Mouse (Mus musculus): ENCODE results near the gene Dennd6a. TPM values are rescaled to one million over a fixed set of nuclear protein-coding genes. Genes with fewer than 3 reads are reported as not detected.

The Dennd6a gene
- polyA plus RNA-seq, 1 experiment from 2014 or later = 29.9 TPM

- H3K4me2 ChIP-seq (replicated peaks; ENCODE audit: low read depth, low read length) = peak overlapping the region; percentile 33
- peaks cover 3% of the 10 kb centered on the region; the same call in 1 of the 2 replicates for H3K27me3 ChIP-seq (ENCODE audit: insufficient read depth, low read length)
- no peaks in the 10 kb centered on the region for H3K36me3 ChIP-seq (ENCODE audit: insufficient read depth, low read length)
- no peak for ATAC-seq (ENCODE audit: low FRiP score, low TSS enrichment)
- no peaks in the 10 kb centered on the region for H3K9me3 ChIP-seq (ENCODE audit: low read length)
- WGBS = 77% methylated on average over 5 of the region's 5 CpGs
- peak overlapping the region; percentile 63; the same call in 1 of the 2 replicates for H3K27ac ChIP-seq (ENCODE audit: low read length)
- peak overlapping the region; percentile 15; the same call in 1 of the 2 replicates for H3K4me3 ChIP-seq (ENCODE audit: low read length)
- H3K4me1 ChIP-seq (ENCODE audit: insufficient read depth, low read length) = no peaks in the 10 kb centered on the region
- H3K9ac ChIP-seq (replicated peaks; ENCODE audit: low read length) = no peak overlapping the region
Observed at GRCm38 (mm10) chr14:26675791-26676190, 102.1 kb downstream of the Dennd6a start.

Small RNAs within 50 kb of the gene (microRNA-seq; reads per million reads assigned to microRNA genes)
- 1.1 reads per million for gene Mir7672

Other genes with a start within 250 kb of the Dennd6a start
- 18.0 and 18.4 TPM in 2 replicates for gene Slmap, start 38.9 kb upstream of the Dennd6a start, polyA plus RNA-seq (2015; fragmentation: Nextera tagmentation; extraction: Ambion mirVana)
- gene Arf4, start 64.2 kb downstream of the Dennd6a start, polyA plus RNA-seq (2015; fragmentation: Nextera tagmentation; extraction: Ambion mirVana) = 589 and 630 TPM in 2 replicates
- gene Pde12, start 96.0 kb downstream of the Dennd6a start, polyA plus RNA-seq (2015; fragmentation: Nextera tagmentation; extraction: Ambion mirVana) = 10.4 and 10.6 TPM in 2 replicates
- gene Dnah12, start 119.4 kb downstream of the Dennd6a start, polyA plus RNA-seq (2015; fragmentation: Nextera tagmentation; extraction: Ambion mirVana) = 0.14 and 0.21 TPM in 2 replicates